Mouse (Mus musculus) ES-Bruce4 (cell line): ENCODE measurements at regions not wholly inside any gene's neighbourhood (a gene's known extent, or its start where the extent isn't known, plus 50 kb on each side); places are given as distances from the start of the nearest gene placed in this dataset.

Experiments used
- H3K27ac ChIP-seq: 2 replicates; pipeline ENCODE4 v1.5.1; 2012; ENCODE audit warnings: low read length, inconsistent platforms; ENCODE audit not compliant: insufficient read depth
- H3K27me3 ChIP-seq: 2 replicates; pipeline ENCODE4 v1.6.1; 2012; ENCODE audit warnings: mild to moderate bottlenecking, low read length, inconsistent platforms; ENCODE audit not compliant: control insufficient read depth, poor library complexity, insufficient read depth, severe bottlenecking
- H3K36me3 ChIP-seq: 2 replicates; pipeline ENCODE4 v1.6.1; 2012; ENCODE audit warnings: inconsistent platforms, mild to moderate bottlenecking, low read length, moderate library complexity; ENCODE audit not compliant: control insufficient read depth, poor library complexity, insufficient read depth, severe bottlenecking
- H3K4me1 ChIP-seq: one replicate; pipeline ENCODE4 v1.8.1; 2011; ENCODE audit warnings: low read length; ENCODE audit not compliant: control insufficient read depth, insufficient read depth
- H3K4me3 ChIP-seq: 2 replicates; pipeline ENCODE4 v1.5.1; 2011; ENCODE audit warnings: low read depth, mild to moderate bottlenecking, low read length
- H3K9ac ChIP-seq: 2 replicates; pipeline ENCODE4 v1.6.1; 2012; ENCODE audit warnings: low read depth, mild to moderate bottlenecking, inconsistent platforms; ENCODE audit not compliant: poor library complexity, severe bottlenecking
- H3K9me3 ChIP-seq: replicated peaks from 2 replicates; pipeline ENCODE4 v1.6.1; 2012; ENCODE audit warnings: mild to moderate bottlenecking, low read length, inconsistent platforms; ENCODE audit not compliant: control insufficient read depth, poor library complexity, insufficient read depth, severe bottlenecking
- CTCF ChIP-seq: IDR thresholded peaks from one replicate; pipeline ENCODE4 v1.8.1; 2011; ENCODE audit warnings: low read depth, low read length
- EP300 ChIP-seq: IDR thresholded peaks from 2 replicates; pipeline ENCODE4 v1.6.1; 2011; ENCODE audit warnings: low read depth, low read length; ENCODE audit not compliant: insufficient read depth
- POLR2A ChIP-seq: IDR thresholded peaks from one replicate; pipeline ENCODE4 v1.8.1; 2011; ENCODE audit warnings: low read length; ENCODE audit not compliant: insufficient read depth

- no peak for TF ChIP-seq POLR2A
- TF ChIP-seq CTCF, result no peak
- H3K9ac ChIP-seq, result no peak overlapping the region
- H3K9me3 ChIP-seq, result no peaks in the 10 kb centered on the region
- no peak overlapping the region for H3K27ac ChIP-seq
- H3K36me3 ChIP-seq, result no peaks in the 10 kb centered on the region
- no peaks in the 10 kb centered on the region for H3K27me3 ChIP-seq
- no peak overlapping the region for H3K4me3 ChIP-seq
- H3K4me1 ChIP-seq, result no peaks in the 10 kb centered on the region
These were observed 90.6 kb upstream of the Syt13 start for GRCm38 (mm10) chr2:92824325-92824724.

DNA sequence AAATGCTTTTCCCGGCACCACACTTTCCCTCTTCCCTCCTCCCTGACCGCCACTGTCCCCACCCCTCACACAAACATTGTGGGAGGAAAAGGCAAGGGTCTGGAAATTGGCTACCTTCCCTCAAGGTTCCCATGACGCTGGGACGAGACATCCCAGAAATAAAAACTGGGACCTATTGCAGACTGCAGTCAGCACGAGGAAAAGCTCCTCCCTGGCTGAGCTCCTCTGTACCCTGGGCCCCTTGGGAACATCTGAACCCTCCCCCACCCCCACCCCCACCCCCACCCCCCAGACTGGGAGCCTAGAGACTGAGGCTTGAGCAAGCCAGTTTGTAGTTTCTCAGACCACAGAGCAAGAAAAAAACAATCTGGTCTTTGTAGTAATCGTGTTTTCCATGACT, 89.5 kb upstream of the Syt13 start:
- H3K9ac ChIP-seq, result no peak overlapping the region
- no peak overlapping the region for H3K4me3 ChIP-seq
- H3K36me3 ChIP-seq, result no peaks in the 10 kb centered on the region
- TF ChIP-seq CTCF, result no peak
- TF ChIP-seq EP300, result no peak
- TF ChIP-seq POLR2A, result no peak
- no peaks in the 10 kb centered on the region for H3K27me3 ChIP-seq
- no peak overlapping the region for H3K27ac ChIP-seq
- H3K9me3 ChIP-seq, result no peaks in the 10 kb centered on the region
- no peaks in the 10 kb centered on the region for H3K4me1 ChIP-seq

DNA sequence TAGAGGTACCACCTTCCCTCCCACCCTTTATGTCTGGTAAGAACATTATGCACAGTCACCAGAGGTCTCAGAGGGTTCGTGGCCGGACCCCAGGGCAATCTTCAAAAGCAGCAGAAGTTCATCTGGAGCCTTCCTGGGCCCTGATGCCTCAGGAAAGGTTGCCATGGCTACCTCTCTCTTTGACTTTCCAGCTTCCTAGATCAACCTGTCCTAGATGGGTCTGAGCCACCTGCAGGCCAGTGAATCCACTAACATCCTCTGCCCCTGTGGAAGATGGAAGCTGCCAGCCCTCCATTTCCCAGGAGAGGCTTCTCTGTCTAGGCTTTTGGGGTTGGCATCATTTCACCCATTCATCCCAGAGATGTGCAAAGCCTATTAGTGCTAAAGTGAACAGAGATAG, 84.8 kb upstream of the Syt13 start:
- H3K36me3 ChIP-seq, result no peaks in the 10 kb centered on the region
- H3K9me3 ChIP-seq, result no peaks in the 10 kb centered on the region
- TF ChIP-seq POLR2A (no peak), CTCF (no peak), EP300 (no peak)
- H3K4me3 ChIP-seq, result no peak overlapping the region
- no peak overlapping the region for H3K9ac ChIP-seq
- H3K27ac ChIP-seq, result no peak overlapping the region
- no peaks in the 10 kb centered on the region for H3K4me1 ChIP-seq
- H3K27me3 ChIP-seq, result no peaks in the 10 kb centered on the region

- H3K27ac ChIP-seq, result no peak overlapping the region
- no peaks in the 10 kb centered on the region for H3K4me1 ChIP-seq
- no peaks in the 10 kb centered on the region for H3K36me3 ChIP-seq
- H3K4me3 ChIP-seq, result no peak overlapping the region
- no peak overlapping the region for H3K9ac ChIP-seq
- no peak for TF ChIP-seq POLR2A
- no peak for TF ChIP-seq EP300
- TF ChIP-seq CTCF, result no peak
- H3K9me3 ChIP-seq, result no peaks in the 10 kb centered on the region
- H3K27me3 ChIP-seq, result no peaks in the 10 kb centered on the region
These were observed 83.1 kb upstream of the Syt13 start for GRCm38 (mm10) chr2:92831784-92832183.

- TF ChIP-seq CTCF, result no peak
- no peak for TF ChIP-seq EP300
- TF ChIP-seq POLR2A, result no peak
- Histone ChIP-seq H3K36me3 (no peaks in the 10 kb centered on the region), H3K27me3 (no peaks in the 10 kb centered on the region), H3K9ac (no peak overlapping the region), H3K4me1 (no peaks in the 10 kb centered on the region), H3K4me3 (no peak overlapping the region), H3K27ac (no peak overlapping the region), H3K9me3 (no peaks in the 10 kb centered on the region)
These were observed 78.7 kb upstream of the Syt13 start for GRCm38 (mm10) chr2:92836203-92836602.

GRCm38 (mm10) chr2:92838012-92838411, 76.9 kb upstream of the Syt13 start:
- no peaks in the 10 kb centered on the region for H3K36me3 ChIP-seq
- no peak overlapping the region for H3K4me3 ChIP-seq
- TF ChIP-seq POLR2A (no peak), CTCF (no peak), EP300 (no peak)
- no peak overlapping the region for H3K27ac ChIP-seq
- no peaks in the 10 kb centered on the region for H3K9me3 ChIP-seq
- no peaks in the 10 kb centered on the region for H3K4me1 ChIP-seq
- H3K27me3 ChIP-seq, result no peaks in the 10 kb centered on the region
- no peak overlapping the region for H3K9ac ChIP-seq
